Mouse (Mus musculus) lung, postnatal 0 days (tissue): ENCODE results near the gene Lingo4.

ENCODE experiments used
- CTCF ChIP-seq: IDR thresholded peaks from 2 replicates; pipeline ENCODE4 v1.5.1; 2016; ENCODE audit warnings: antibody characterized with exemption, mild to moderate bottlenecking
- EP300 ChIP-seq: IDR thresholded peaks from 2 replicates; pipeline ENCODE4 v1.6.1; 2016; ENCODE audit warnings: antibody characterized with exemption, mild to moderate bottlenecking, control low read depth

DNA sequence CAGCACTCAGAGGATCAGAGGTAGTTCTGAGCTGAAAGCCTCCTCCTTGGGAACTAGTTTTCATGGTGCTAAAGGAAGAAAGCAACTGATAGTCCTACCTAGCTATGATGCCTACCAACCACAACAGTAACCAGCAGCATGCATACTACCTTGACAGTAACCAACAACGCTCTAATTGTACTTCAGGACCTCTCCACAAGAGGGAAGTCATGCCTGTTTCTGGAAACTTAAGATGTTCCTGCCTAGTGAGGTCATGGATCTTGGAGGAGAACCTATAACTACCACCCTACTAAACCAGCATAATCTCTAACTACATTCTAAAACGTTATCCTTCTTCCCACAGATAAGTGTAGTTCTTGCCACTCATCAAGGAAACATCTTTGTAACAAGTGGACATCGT is 42.9 kb downstream of the Lingo4 start:
- TF ChIP-seq EP300 (no peak), CTCF (peak; percentile 66)
